Mouse (Mus musculus) embryonic fibroblast, embryonic 13.5 days (primary cell): ENCODE measurements around the gene Fam192a.

Source experiments
- CTCF ChIP-seq: IDR thresholded peaks from 2 replicates; pipeline ENCODE4 v1.5.1; 2011; ENCODE audit warnings: mild to moderate bottlenecking, control low read depth, low read length, moderate library complexity, borderline replicate concordance; ENCODE audit not compliant: insufficient read depth
- POLR2A ChIP-seq: IDR thresholded peaks from 2 replicates; pipeline ENCODE4 v1.6.1; 2011; ENCODE audit warnings: low read depth, mild to moderate bottlenecking, control low read depth, low read length, moderate library complexity

- no peak for TF ChIP-seq CTCF
- no peak for TF ChIP-seq POLR2A
Observed at GRCm38 (mm10) chr8:94529875-94530274, 71.9 kb downstream of the Fam192a start.
